Mouse (Mus musculus): ENCODE data around the gene Shisa5. TPM values are rescaled to one million over a fixed set of nuclear protein-coding genes. Genes with fewer than 3 reads are reported as not detected.

Shisa5 gene
- 81.7 and 95.6 TPM in 2 replicates for polyA plus RNA-seq (2015; fragmentation: Nextera tagmentation; extraction: Ambion mirVana)

DNA sequence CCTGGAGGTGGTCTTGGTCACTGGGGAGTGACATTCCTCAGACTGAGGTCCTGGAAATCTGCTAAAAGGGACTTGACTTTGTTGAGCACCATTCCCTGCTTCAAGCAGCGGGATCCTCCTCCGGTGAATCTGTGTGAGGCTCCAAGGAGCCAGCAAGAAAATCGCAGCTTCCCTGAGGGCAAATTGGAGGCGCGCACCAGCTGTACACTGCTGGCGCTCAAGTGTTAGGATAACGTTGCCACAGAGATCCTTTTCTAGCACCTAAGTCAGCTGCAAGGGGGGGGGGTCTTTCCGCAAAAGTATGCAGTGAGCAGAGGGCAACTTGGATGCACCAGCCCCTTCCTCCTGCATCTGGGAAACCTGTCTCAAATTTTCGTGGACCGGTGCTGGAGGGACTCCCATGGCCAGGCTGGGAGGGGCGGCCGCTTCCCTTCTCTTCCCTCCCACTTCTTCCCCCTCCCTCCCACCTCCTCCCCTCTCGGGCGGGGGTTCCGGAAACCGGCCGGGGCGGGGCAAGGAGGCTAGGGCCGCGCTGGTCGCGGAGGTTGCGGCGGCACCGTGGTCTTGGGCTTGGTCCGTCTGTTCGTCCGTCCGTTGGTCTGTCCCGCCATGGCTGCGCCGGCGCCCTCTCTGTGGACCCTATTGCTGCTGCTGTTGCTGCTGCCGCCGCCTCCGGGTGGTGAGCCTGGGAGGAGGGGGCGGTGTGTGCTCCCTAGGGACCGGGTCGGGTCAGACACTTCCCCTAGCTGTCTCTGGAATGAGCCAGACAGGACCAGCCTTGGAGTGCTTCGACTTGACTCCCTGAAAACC, at the start of gene Shisa5:
Shisa5 (plus strand) TSS at position 480 of the 810 bp plus-strand sequence.
- Histone ChIP-seq H3K27me3 (no peaks in the 10 kb centered on the region), H3K9me3 (replicated peaks) (no peaks in the 10 kb centered on the region), H3K4me3 (replicated peaks) (peak within 1 kb of the TSS; percentile 81), H3K9ac (peak within 1 kb of the TSS; percentile 79), H3K4me1 (peaks cover 34% of the 10 kb centered on the region), H3K4me2 (peak within 1 kb of the TSS; percentile 84), H3K27ac (peak within 1 kb of the TSS; percentile 89), H3K36me3 (no peaks in the 10 kb centered on the region)
- peak; percentile 93 for ATAC-seq (replicated peaks; ENCODE audit: low FRiP score)
- under 1% methylated on average over 40 of the region's 40 CpGs for WGBS

DNA sequence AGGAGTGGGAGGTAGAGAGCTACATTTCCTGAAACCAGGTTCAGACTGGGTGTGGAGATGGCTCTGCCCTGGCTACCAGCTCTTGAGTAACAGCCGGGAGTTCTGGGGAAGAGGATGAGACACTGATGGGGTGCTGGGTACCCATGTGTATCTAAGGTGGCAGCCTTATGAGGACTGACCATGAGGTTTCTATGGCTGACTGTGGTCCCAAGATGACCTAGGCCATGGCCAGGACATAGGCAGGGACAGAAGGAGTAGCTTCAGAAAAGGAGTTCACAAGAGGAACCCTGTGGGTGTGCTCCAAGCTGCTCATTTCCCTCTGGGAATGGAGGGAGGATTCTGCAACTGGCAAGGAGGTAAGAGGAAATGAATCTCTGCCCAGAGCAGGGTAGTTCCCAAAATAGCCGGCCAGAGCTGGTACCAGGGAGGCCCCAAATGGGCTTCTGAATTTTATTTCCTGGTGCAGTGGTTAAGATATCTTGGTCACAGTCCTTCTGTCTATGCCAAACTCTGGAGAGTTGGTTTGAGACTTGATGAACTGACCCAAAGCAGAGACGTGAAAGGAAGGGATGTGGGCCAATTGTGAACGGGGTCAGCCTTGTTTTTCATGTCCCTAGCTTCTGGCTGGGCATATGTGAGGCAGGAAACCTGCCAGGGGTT, 48.4 kb upstream of the Shisa5 start:
- no peak for ATAC-seq (replicated peaks; ENCODE audit: low FRiP score)
- Histone ChIP-seq H3K27me3 (no peaks in the 10 kb centered on the region), H3K4me1 (peaks cover 47% of the 10 kb centered on the region), H3K27ac (peak overlapping the region; percentile 94), H3K4me2 (no peak overlapping the region), H3K9ac (no peak overlapping the region), H3K9me3 (replicated peaks) (no peaks in the 10 kb centered on the region), H3K36me3 (no peaks in the 10 kb centered on the region), H3K4me3 (replicated peaks) (no peak overlapping the region)
- 70% methylated on average over 4 of the region's 4 CpGs for WGBS

DNA sequence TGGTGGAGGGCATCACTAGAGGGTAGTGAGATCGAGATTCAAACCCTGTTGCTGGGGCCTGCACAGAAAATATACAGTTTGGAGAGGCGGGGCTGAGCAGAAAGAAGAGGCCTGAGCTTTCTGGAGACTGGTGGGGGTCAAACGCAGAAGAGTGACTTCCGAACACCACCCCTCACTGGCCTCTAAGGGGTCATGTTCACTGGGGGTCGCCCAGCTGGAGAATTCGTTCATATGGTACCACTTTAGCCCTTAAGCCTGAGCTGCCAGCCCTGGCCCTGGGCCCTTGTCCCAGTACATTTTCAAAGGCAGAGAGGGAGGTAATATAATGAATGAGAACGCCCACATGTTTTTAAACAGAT, 47.9 kb upstream of the Shisa5 start:
- Histone ChIP-seq H3K36me3 (no peaks in the 10 kb centered on the region), H3K27ac (peak overlapping the region; percentile 94), H3K9me3 (replicated peaks) (no peaks in the 10 kb centered on the region), H3K9ac (no peak overlapping the region), H3K4me3 (replicated peaks) (no peak overlapping the region), H3K27me3 (no peaks in the 10 kb centered on the region), H3K4me1 (peaks cover 51% of the 10 kb centered on the region), H3K4me2 (no peak overlapping the region)
- WGBS, result 57% methylated on average over 7 of the region's 7 CpGs
- no peak for ATAC-seq (replicated peaks; ENCODE audit: low FRiP score)

DNA sequence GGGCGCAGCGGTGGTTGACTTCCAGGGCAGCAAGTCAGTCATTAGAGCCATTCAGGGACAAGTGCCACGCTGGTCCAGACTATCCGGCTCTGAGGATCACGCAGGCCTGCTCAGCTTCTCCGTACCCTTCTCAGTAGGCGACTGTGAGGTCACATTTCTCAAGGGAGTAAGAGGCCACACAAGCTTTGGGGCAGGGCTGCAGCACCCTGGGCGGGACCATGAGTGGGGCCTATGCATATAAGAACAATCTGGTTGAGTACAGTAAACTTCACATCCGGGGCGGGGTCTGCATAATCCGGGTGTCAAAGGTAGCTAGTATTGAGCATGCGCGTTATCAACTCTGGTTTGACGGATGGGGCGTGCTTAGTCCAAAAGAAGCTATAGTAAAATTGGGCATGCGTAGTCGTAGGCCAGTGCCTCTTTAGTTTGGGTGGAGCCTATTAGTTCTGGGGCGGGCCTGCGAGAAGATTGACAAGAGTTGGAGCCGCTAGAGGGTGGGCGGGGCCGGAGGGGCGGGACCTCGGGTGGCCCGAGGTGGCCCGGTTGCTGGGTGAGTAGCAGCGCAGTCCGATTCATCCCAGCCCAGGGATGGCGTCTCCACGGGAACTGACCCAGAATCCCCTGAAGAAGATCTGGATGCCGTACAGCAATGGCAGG, 46.8 kb upstream of the Shisa5 start, which contains the start of gene Pfkfb4:
Pfkfb4 (plus strand) TSS at position 351 of the 657 bp plus-strand sequence.
- Histone ChIP-seq H3K27me3 (no peaks in the 10 kb centered on the region), H3K27ac (peak within 1 kb of the TSS; percentile 94), H3K4me3 (replicated peaks) (peak within 1 kb of the TSS; percentile 58), H3K36me3 (no peaks in the 10 kb centered on the region), H3K9ac (peak within 1 kb of the TSS; percentile 51), H3K9me3 (replicated peaks) (no peaks in the 10 kb centered on the region), H3K4me2 (peak within 1 kb of the TSS; percentile 88), H3K4me1 (peaks cover 61% of the 10 kb centered on the region)
- under 1% methylated on average over 31 of the region's 31 CpGs for WGBS
- ATAC-seq (replicated peaks; ENCODE audit: low FRiP score), result peak; percentile 96

DNA sequence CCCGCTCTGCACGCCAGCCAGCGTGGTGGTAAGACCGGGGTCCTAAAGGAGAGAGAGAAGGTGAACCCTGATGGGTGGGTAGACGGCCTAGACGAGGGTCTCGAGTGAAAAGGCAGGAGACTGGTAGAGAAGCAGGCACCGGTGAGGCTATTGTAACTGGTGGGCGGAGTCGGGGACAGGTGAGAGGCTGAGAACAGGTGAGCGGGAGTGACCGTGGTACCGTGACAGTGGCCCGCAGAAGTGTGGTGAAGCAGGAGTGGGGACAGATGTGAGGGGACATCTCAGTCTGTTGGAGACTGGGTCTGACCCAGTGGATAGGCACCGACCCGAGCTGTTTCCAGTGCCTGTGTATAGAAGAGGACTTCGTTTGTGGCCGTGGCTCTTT, 46.3 kb upstream of the Shisa5 start:
- Histone ChIP-seq H3K36me3 (no peaks in the 10 kb centered on the region), H3K9me3 (replicated peaks) (no peaks in the 10 kb centered on the region), H3K4me1 (peaks cover 61% of the 10 kb centered on the region), H3K27me3 (no peaks in the 10 kb centered on the region), H3K27ac (peak overlapping the region; percentile 66), H3K9ac (peak overlapping the region; percentile 51), H3K4me2 (peak overlapping the region; percentile 88), H3K4me3 (replicated peaks) (peak overlapping the region; percentile 58)
- ATAC-seq (replicated peaks; ENCODE audit: low FRiP score), result no peak; the same call in 1 of the 2 replicates
- WGBS, result 7% methylated on average over 18 of the region's 18 CpGs

DNA sequence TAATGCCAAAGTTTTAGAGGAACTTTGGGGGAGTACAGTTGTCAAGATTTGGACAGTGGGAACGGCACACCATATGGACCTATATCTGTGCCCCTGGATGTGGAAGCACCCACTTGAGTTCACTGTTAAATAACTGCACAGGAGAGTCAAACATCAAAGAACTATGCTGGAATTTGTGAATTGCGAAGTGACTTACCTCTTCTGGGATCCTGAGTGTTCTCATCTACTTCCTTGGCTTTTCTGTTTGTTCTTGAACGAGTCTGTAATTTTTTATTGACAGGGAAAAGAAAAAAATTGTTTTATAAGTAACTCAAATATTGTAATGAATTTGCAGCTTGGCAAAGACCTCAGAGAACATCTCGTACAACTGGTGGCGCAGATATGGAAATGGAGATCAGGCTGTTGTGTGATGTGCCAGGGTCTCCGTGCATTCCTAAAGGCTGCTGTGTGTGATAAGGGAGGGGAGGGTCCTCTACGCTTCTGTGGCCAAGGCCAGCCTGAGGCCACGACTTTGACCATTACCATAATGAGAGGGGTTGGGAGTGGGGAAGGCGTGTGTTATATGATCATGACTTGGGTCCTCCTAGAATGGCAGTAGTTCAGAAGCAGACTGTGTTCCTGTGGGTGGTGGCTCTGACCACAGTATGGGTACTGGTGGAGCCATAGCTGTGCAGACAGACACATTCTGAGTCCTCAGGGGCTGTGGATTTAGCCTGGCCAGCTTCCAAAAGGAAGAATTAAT, 45.6 kb upstream of the Shisa5 start:
- Histone ChIP-seq H3K36me3 (no peaks in the 10 kb centered on the region), H3K9me3 (replicated peaks) (no peaks in the 10 kb centered on the region), H3K4me2 (peak overlapping the region; percentile 88), H3K4me3 (replicated peaks) (peak overlapping the region; percentile 58), H3K27ac (no peak overlapping the region), H3K9ac (peak overlapping the region; percentile 51; the same call in 1 of the 2 replicates), H3K4me1 (peaks cover 59% of the 10 kb centered on the region), H3K27me3 (no peaks in the 10 kb centered on the region)
- no peak for ATAC-seq (replicated peaks; ENCODE audit: low FRiP score)
- WGBS, result 62% methylated on average over 9 of the region's 9 CpGs

DNA sequence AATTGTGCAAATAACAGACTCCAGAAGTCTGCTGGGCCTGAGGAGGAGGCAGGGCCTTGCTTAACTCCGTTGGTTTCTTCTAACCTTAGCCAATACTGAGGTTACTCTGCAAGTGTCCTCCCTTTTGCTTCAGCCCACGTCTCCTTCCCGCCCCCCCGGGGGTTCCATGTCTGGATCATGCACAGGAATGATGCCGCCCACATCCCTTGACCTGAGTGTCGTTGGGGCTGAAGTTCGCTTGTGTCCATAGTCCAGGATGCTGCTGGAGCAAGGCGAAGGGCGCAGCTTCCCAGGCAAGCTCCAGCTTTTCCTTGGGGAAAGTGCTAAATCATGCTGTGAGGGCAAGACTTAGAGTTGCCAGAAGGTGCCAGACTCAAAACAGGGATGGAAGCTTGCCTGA, 42.0 kb upstream of the Shisa5 start:
- no peaks in the 10 kb centered on the region for H3K27me3 ChIP-seq
- no peak overlapping the region for H3K4me2 ChIP-seq
- no peaks in the 10 kb centered on the region for H3K36me3 ChIP-seq
- peaks cover 28% of the 10 kb centered on the region for H3K4me1 ChIP-seq
- no peaks in the 10 kb centered on the region for H3K9me3 ChIP-seq (replicated peaks)
- no peak overlapping the region for H3K9ac ChIP-seq
- no peak overlapping the region for H3K4me3 ChIP-seq (replicated peaks)
- no peak for ATAC-seq (replicated peaks; ENCODE audit: low FRiP score)
- H3K27ac ChIP-seq, result no peak overlapping the region
- WGBS, result 57% methylated on average over 9 of the region's 9 CpGs

DNA sequence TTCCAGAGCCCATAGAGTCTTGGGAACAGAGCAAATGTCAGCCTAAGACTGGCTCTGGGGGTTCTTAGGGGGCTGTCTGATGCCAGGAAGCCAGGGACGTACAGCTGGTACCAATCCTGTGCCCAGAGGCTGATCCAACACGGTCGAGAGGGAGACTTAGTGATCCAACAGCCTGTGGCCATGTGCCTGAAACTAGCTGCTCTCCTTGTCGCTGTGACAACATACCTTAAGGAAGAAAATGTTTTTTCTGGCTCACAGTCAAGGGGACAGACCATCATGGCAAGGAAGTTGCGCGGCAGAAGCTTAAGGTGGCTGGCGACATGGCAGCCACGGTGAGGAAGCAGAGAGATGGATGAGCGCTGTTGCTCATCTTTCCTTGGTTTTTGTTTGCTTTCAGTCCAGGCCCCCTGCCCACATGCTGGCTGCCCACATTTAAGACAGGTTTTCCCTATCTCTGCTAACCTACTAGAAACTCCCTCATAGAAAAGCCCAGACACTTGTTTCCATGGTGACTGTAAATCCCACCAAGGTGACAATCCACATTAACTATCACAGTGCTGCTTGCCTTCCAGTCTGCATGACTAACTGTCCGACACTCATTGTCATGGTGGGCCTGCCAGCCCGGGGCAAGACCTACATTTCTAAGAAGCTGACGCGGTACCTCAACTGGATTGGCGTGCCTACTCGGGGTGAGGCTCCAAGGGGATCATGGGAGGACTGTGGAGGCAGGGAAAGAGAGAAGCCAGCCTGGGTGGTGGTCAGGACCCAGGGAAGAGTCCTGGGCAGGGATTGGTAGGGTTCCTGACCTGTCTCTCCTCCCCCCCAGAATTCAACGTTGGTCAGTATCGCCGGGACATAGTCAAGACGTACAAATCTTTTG, 39.8 kb upstream of the Shisa5 start:
- Histone ChIP-seq H3K4me3 (replicated peaks) (no peak overlapping the region), H3K27me3 (no peaks in the 10 kb centered on the region), H3K4me1 (peaks cover 14% of the 10 kb centered on the region), H3K9ac (no peak overlapping the region), H3K27ac (no peak overlapping the region), H3K9me3 (replicated peaks) (no peaks in the 10 kb centered on the region), H3K4me2 (no peak overlapping the region), H3K36me3 (0 out of 2 replicates have a peak, but pooled peaks cover 4% of the 10 kb centered on the region)
- WGBS, result 80% methylated on average over 19 of the region's 19 CpGs
- no peak for ATAC-seq (replicated peaks; ENCODE audit: low FRiP score)

DNA sequence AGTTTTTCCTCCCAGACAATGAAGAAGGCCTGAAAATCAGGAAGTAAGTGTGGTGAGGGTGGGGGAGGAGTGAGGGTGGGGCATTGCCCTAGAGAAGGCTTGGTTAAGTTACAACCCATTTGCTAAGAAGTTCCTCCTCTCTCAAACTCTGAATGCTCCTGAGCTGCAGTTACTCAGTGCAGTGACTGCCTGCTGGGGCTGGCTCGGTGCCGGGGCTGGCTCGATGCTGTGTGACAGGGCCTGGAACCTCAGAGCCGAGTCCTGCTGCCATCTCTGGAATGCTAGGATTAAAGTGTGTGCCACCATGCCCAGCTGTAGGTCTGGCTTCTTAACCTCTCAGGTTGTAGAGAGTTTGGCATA, 39.2 kb upstream of the Shisa5 start:
- 71% methylated on average over 4 of the region's 4 CpGs for WGBS
- Histone ChIP-seq H3K9me3 (replicated peaks) (no peaks in the 10 kb centered on the region), H3K9ac (no peak overlapping the region), H3K27me3 (no peaks in the 10 kb centered on the region), H3K27ac (no peak overlapping the region), H3K36me3 (0 out of 2 replicates have a peak, but pooled peaks cover 4% of the 10 kb centered on the region), H3K4me3 (replicated peaks) (no peak overlapping the region), H3K4me1 (peaks cover 14% of the 10 kb centered on the region), H3K4me2 (no peak overlapping the region)
- no peak for ATAC-seq (replicated peaks; ENCODE audit: low FRiP score)

DNA sequence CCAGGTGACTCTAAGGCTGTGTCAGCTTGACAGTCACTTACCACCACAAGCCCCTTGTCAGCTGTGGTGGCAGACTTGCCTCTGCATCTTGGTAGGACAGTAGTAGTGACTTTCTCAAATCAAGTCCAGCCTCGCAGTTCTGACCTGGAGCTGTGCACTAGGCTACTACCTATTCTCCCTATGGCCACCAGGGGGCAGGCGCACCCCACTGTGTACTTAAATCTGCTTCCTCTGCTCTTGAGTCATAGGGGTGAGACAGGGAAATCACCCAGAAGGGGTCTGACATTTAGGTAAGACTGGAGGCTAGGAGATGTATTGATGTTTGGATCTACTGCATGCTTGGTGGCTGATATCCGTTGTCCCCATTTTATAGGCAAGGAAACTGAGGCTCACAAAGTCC, 37.6 kb upstream of the Shisa5 start:
- Histone ChIP-seq H3K4me3 (replicated peaks) (no peak overlapping the region), H3K27me3 (no peaks in the 10 kb centered on the region), H3K9me3 (replicated peaks) (no peaks in the 10 kb centered on the region), H3K27ac (no peak overlapping the region), H3K36me3 (0 out of 2 replicates have a peak, but pooled peaks cover 4% of the 10 kb centered on the region), H3K4me2 (no peak overlapping the region), H3K9ac (no peak overlapping the region), H3K4me1 (peaks cover 7% of the 10 kb centered on the region)
- WGBS, result 5% methylated on average over 3 of the region's 3 CpGs
- ATAC-seq (replicated peaks; ENCODE audit: low FRiP score), result peak; percentile 41; the same call in 1 of the 2 replicates

DNA sequence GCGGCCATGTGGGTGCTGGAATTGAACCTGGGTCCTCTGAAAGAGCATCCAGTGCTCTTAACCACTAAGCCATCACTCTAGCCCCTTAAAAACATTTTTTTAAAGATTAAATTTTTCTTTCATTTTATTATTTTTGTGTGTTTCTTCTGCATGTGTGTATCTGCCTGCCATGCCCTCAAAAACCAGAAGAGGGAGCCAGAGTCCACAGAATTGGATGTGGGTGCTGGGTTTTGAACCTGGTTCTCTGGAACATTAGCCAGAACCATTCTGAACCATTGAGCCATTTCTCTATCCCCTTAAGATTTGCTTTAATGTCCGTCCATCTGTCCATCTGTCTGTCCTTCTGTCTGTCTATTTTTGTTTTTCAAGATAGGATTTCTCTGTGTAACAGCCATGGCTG, 35.2 kb upstream of the Shisa5 start:
- Histone ChIP-seq H3K9me3 (replicated peaks) (no peaks in the 10 kb centered on the region), H3K9ac (no peak overlapping the region), H3K4me2 (no peak overlapping the region), H3K4me1 (0 out of 2 replicates have a peak, but pooled peaks cover 2% of the 10 kb centered on the region), H3K27me3 (no peaks in the 10 kb centered on the region), H3K27ac (no peak overlapping the region), H3K36me3 (0 out of 2 replicates have a peak, but pooled peaks cover 4% of the 10 kb centered on the region), H3K4me3 (replicated peaks) (no peak overlapping the region)
- WGBS, result 56% methylated on average over 2 of the region's 2 CpGs
- ATAC-seq (replicated peaks; ENCODE audit: low FRiP score), result no peak

Data from kidney, embryonic 15.5 days (tissue).